In the genomic region with DNA sequence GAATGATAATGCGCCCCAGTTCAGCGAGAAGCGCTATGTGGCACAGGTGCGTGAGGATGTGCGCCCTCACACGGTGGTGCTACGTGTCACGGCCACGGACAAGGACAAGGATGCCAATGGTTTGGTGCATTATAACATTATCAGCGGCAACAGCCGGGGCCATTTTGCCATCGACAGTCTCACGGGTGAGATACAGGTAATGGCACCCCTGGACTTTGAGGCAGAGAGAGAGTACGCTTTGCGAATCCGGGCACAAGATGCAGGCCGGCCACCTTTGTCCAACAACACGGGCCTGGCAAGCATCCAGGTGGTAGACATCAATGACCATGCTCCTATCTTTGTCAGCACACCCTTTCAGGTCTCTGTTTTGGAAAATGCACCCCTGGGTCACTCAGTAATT, we compare ENCODE assay signal across 8 mouse cellular contexts. TPM values are rescaled to one million over a fixed set of nuclear protein-coding genes. Genes with fewer than 3 reads are reported as not detected.
DNase-seq lines count a peak whose midpoint lies in the region; ATAC-seq lines count a peak whose summit lies in the region.

No protein-coding gene starts in this region.

- no peaks in the 10 kb centered on the region for H3K36me3 ChIP-seq in limb, embryonic 11.5 days (ENCODE audit: control insufficient read depth, insufficient read depth, low read length)
- H3K36me3 ChIP-seq in limb, embryonic 10.5 days: no peaks in the 10 kb centered on the region
- H3K36me3 ChIP-seq in embryonic facial prominence, embryonic 13.5 days: no peaks in the 10 kb centered on the region
- H3K36me3 ChIP-seq in hindbrain, embryonic 15.5 days: peaks cover 37% of the 10 kb centered on the region
- peaks cover 17% of the 10 kb centered on the region; the same call in 1 of the 2 replicates for H3K36me3 ChIP-seq in midbrain, embryonic 15.5 days (replicated peaks)

- no peak overlapping the region for H3K27ac ChIP-seq in limb, embryonic 11.5 days (replicated peaks; ENCODE audit: low read depth, low read length)
- H3K27ac ChIP-seq in limb, embryonic 10.5 days: no peak overlapping the region
- no peak overlapping the region for H3K27ac ChIP-seq in embryonic facial prominence, embryonic 13.5 days
- H3K27ac ChIP-seq in hindbrain, embryonic 15.5 days (replicated peaks): no peak overlapping the region
- H3K27ac ChIP-seq in midbrain, embryonic 15.5 days: no peak overlapping the region

- DNase-seq in limb, embryonic 11.5 days (ENCODE audit: low spot score): no peak
- no peak for DNase-seq in limb, embryonic 10.5 days (ENCODE audit: low spot score)
- no peak for DNase-seq in c-Kit-positive CD71-positive TER-119-positive erythroid progenitor cells, embryonic 14.5 days (ENCODE audit: low spot score)
- DNase-seq in layer of hippocampus, adult 11-12 months (ENCODE audit: low spot score): no peak
- no peak for DNase-seq in frontal cortex, postnatal 14 days (ENCODE audit: low spot score in 2 of 2)

- no peak overlapping the region for H3K9ac ChIP-seq in limb, embryonic 11.5 days (ENCODE audit: low read length)
- H3K9ac ChIP-seq in embryonic facial prominence, embryonic 13.5 days: no peak overlapping the region
- peak overlapping the region; percentile 69 for H3K9ac ChIP-seq in hindbrain, embryonic 15.5 days
- H3K9ac ChIP-seq in midbrain, embryonic 15.5 days: no peak overlapping the region

- 0 out of 2 replicates have a peak overlapping the region, but pooled peaks have one; percentile 29 for H3K4me3 ChIP-seq in limb, embryonic 11.5 days (ENCODE audit: low read depth, low read length)
- H3K4me3 ChIP-seq in limb, embryonic 10.5 days: no peak overlapping the region
- 0 out of 2 replicates have a peak overlapping the region, but pooled peaks have one; percentile 47 for H3K4me3 ChIP-seq in embryonic facial prominence, embryonic 13.5 days
- peak overlapping the region; percentile 61 for H3K4me3 ChIP-seq in hindbrain, embryonic 15.5 days
- H3K4me3 ChIP-seq in midbrain, embryonic 15.5 days: peak overlapping the region; percentile 68

- no peak for ATAC-seq in limb, embryonic 11.5 days (ENCODE audit: insufficient number of reproducible peaks, low FRiP score, low TSS enrichment, low read depth)
- no peak for ATAC-seq in embryonic facial prominence, embryonic 13.5 days (ENCODE audit: insufficient number of reproducible peaks, insufficient read depth, low FRiP score, low TSS enrichment, low read depth)
- no peak for ATAC-seq in hindbrain, embryonic 15.5 days (ENCODE audit: low FRiP score, low read depth)
- ATAC-seq in midbrain, embryonic 15.5 days (replicated peaks): no peak

- no peaks in the 10 kb centered on the region for H3K9me3 ChIP-seq in limb, embryonic 11.5 days (ENCODE audit: control insufficient read depth, low read length)
- no peaks in the 10 kb centered on the region for H3K9me3 ChIP-seq in limb, embryonic 10.5 days (replicated peaks)
- no peaks in the 10 kb centered on the region for H3K9me3 ChIP-seq in embryonic facial prominence, embryonic 13.5 days
- H3K9me3 ChIP-seq in hindbrain, embryonic 15.5 days: no peaks in the 10 kb centered on the region
- H3K9me3 ChIP-seq in midbrain, embryonic 15.5 days: no peaks in the 10 kb centered on the region

- H3K27me3 ChIP-seq in limb, embryonic 11.5 days (ENCODE audit: control insufficient read depth, insufficient read depth, low read length): peaks cover 82% of the 10 kb centered on the region
- peaks cover 100% of the 10 kb centered on the region for H3K27me3 ChIP-seq in limb, embryonic 10.5 days (ENCODE audit: low read depth, poor library complexity, severe bottlenecking)
- peaks cover 100% of the 10 kb centered on the region for H3K27me3 ChIP-seq in embryonic facial prominence, embryonic 13.5 days
- H3K27me3 ChIP-seq in hindbrain, embryonic 15.5 days: 0 out of 2 replicates have a peak, but pooled peaks cover 9% of the 10 kb centered on the region
- peaks cover 8% of the 10 kb centered on the region for H3K27me3 ChIP-seq in midbrain, embryonic 15.5 days (replicated peaks)

- peaks cover 13% of the 10 kb centered on the region; the same call in 1 of the 2 replicates for H3K4me1 ChIP-seq in limb, embryonic 11.5 days (ENCODE audit: control insufficient read depth, insufficient read depth, low read length)
- H3K4me1 ChIP-seq in limb, embryonic 10.5 days: peaks cover 42% of the 10 kb centered on the region
- H3K4me1 ChIP-seq in embryonic facial prominence, embryonic 13.5 days: peaks cover 35% of the 10 kb centered on the region
- peaks cover 70% of the 10 kb centered on the region for H3K4me1 ChIP-seq in hindbrain, embryonic 15.5 days (replicated peaks)
- peaks cover 68% of the 10 kb centered on the region for H3K4me1 ChIP-seq in midbrain, embryonic 15.5 days

- H3K4me2 ChIP-seq in limb, embryonic 11.5 days (ENCODE audit: low read depth, severe bottlenecking): peak overlapping the region; percentile 60; the same call in 1 of the 2 replicates
- H3K4me2 ChIP-seq in embryonic facial prominence, embryonic 13.5 days: peak overlapping the region; percentile 84; the same call in 1 of the 2 replicates
- peak overlapping the region; percentile 92 for H3K4me2 ChIP-seq in hindbrain, embryonic 15.5 days
- peak overlapping the region; percentile 91 for H3K4me2 ChIP-seq in midbrain, embryonic 15.5 days

- 60% methylated on average over 18 of the region's 18 CpGs for WGBS in limb, embryonic 11.5 days
- WGBS in limb, embryonic 10.5 days: 68% methylated on average over 18 of the region's 18 CpGs
- WGBS in embryonic facial prominence, embryonic 13.5 days: 65% methylated on average over 18 of the region's 18 CpGs
- WGBS in hindbrain, embryonic 15.5 days: 74% methylated on average over 18 of the region's 18 CpGs
- 63% methylated on average over 18 of the region's 18 CpGs for WGBS in midbrain, embryonic 15.5 days

RNA-seq across cellular contexts. Expression of a gene that starts 1.8 kb away (rescaled TPM):
- polyA plus RNA-seq in limb, embryonic 11.5 days (2014; fragmentation: Nextera tagmentation; extraction: Ambion mirVana): 0.10 and 0.20 TPM in 2 replicates
- 0.06 and 0.14 TPM in 2 replicates for polyA plus RNA-seq in limb, embryonic 10.5 days (2016; fragmentation: Nextera tagmentation; extraction: Ambion mirVana)
- 0.51 and 0.56 TPM in 2 replicates for polyA plus RNA-seq in embryonic facial prominence, embryonic 13.5 days (2015; fragmentation: Nextera tagmentation; extraction: Ambion mirVana)
- polyA plus RNA-seq in hindbrain, embryonic 15.5 days (2015; fragmentation: Nextera tagmentation; extraction: Ambion mirVana): 12.7 and 14.6 TPM in 2 replicates
- polyA plus RNA-seq in midbrain, embryonic 15.5 days (2015; fragmentation: Nextera tagmentation; extraction: Ambion mirVana): 19.6 and 21.3 TPM in 2 replicates

RNA-seq across cellular contexts. Expression of a gene that starts 19.7 kb away (rescaled TPM):
- polyA plus RNA-seq in limb, embryonic 11.5 days (2014; fragmentation: Nextera tagmentation; extraction: Ambion mirVana): 13.9 and 15.7 TPM in 2 replicates
- 13.0 and 21.0 TPM in 2 replicates for polyA plus RNA-seq in limb, embryonic 10.5 days (2016; fragmentation: Nextera tagmentation; extraction: Ambion mirVana)
- polyA plus RNA-seq in embryonic facial prominence, embryonic 13.5 days (2015; fragmentation: Nextera tagmentation; extraction: Ambion mirVana): 19.0 and 21.5 TPM in 2 replicates
- polyA plus RNA-seq in hindbrain, embryonic 15.5 days (2015; fragmentation: Nextera tagmentation; extraction: Ambion mirVana): 30.3 and 30.7 TPM in 2 replicates
- polyA plus RNA-seq in midbrain, embryonic 15.5 days (2015; fragmentation: Nextera tagmentation; extraction: Ambion mirVana): 34.9 and 38.1 TPM in 2 replicates

RNA-seq across cellular contexts. Expression of a gene that starts 25.2 kb away (rescaled TPM):
- polyA plus RNA-seq in limb, embryonic 11.5 days (2014; fragmentation: Nextera tagmentation; extraction: Ambion mirVana): 12.5 and 13.5 TPM in 2 replicates
- 9.7 and 13.7 TPM in 2 replicates for polyA plus RNA-seq in limb, embryonic 10.5 days (2016; fragmentation: Nextera tagmentation; extraction: Ambion mirVana)
- 20.4 and 22.7 TPM in 2 replicates for polyA plus RNA-seq in embryonic facial prominence, embryonic 13.5 days (2015; fragmentation: Nextera tagmentation; extraction: Ambion mirVana)
- 19.5 and 22.1 TPM in 2 replicates for polyA plus RNA-seq in hindbrain, embryonic 15.5 days (2015; fragmentation: Nextera tagmentation; extraction: Ambion mirVana)
- 16.7 and 17.8 TPM in 2 replicates for polyA plus RNA-seq in midbrain, embryonic 15.5 days (2015; fragmentation: Nextera tagmentation; extraction: Ambion mirVana)

RNA-seq across cellular contexts. Expression of a gene that starts 44.3 kb away (rescaled TPM):
- polyA plus RNA-seq in limb, embryonic 11.5 days (2014; fragmentation: Nextera tagmentation; extraction: Ambion mirVana): 129 and 136 TPM in 2 replicates
- 93.9 and 121 TPM in 2 replicates for polyA plus RNA-seq in limb, embryonic 10.5 days (2016; fragmentation: Nextera tagmentation; extraction: Ambion mirVana)
- 127 and 144 TPM in 2 replicates for polyA plus RNA-seq in embryonic facial prominence, embryonic 13.5 days (2015; fragmentation: Nextera tagmentation; extraction: Ambion mirVana)
- 180 and 206 TPM in 2 replicates for polyA plus RNA-seq in hindbrain, embryonic 15.5 days (2015; fragmentation: Nextera tagmentation; extraction: Ambion mirVana)
- polyA plus RNA-seq in midbrain, embryonic 15.5 days (2015; fragmentation: Nextera tagmentation; extraction: Ambion mirVana): 230 and 239 TPM in 2 replicates
